Mouse (Mus musculus) ES-Bruce4 (cell line): ENCODE measurements at regions not wholly inside any gene's neighbourhood (a gene's known extent, or its start where the extent isn't known, plus 50 kb on each side); places are given as distances from the start of the nearest gene placed in this dataset.

Source experiments
- H3K27ac ChIP-seq: 2 replicates; pipeline ENCODE4 v1.5.1; 2012; ENCODE audit warnings: low read length, inconsistent platforms; ENCODE audit not compliant: insufficient read depth
- H3K27me3 ChIP-seq: 2 replicates; pipeline ENCODE4 v1.6.1; 2012; ENCODE audit warnings: mild to moderate bottlenecking, low read length, inconsistent platforms; ENCODE audit not compliant: control insufficient read depth, poor library complexity, insufficient read depth, severe bottlenecking
- H3K36me3 ChIP-seq: 2 replicates; pipeline ENCODE4 v1.6.1; 2012; ENCODE audit warnings: inconsistent platforms, mild to moderate bottlenecking, low read length, moderate library complexity; ENCODE audit not compliant: control insufficient read depth, poor library complexity, insufficient read depth, severe bottlenecking
- H3K4me1 ChIP-seq: one replicate; pipeline ENCODE4 v1.8.1; 2011; ENCODE audit warnings: low read length; ENCODE audit not compliant: control insufficient read depth, insufficient read depth
- H3K4me3 ChIP-seq: 2 replicates; pipeline ENCODE4 v1.5.1; 2011; ENCODE audit warnings: low read depth, mild to moderate bottlenecking, low read length
- H3K9ac ChIP-seq: 2 replicates; pipeline ENCODE4 v1.6.1; 2012; ENCODE audit warnings: low read depth, mild to moderate bottlenecking, inconsistent platforms; ENCODE audit not compliant: poor library complexity, severe bottlenecking
- H3K9me3 ChIP-seq: replicated peaks from 2 replicates; pipeline ENCODE4 v1.6.1; 2012; ENCODE audit warnings: mild to moderate bottlenecking, low read length, inconsistent platforms; ENCODE audit not compliant: control insufficient read depth, poor library complexity, insufficient read depth, severe bottlenecking
- CTCF ChIP-seq: IDR thresholded peaks from one replicate; pipeline ENCODE4 v1.8.1; 2011; ENCODE audit warnings: low read depth, low read length
- EP300 ChIP-seq: IDR thresholded peaks from 2 replicates; pipeline ENCODE4 v1.6.1; 2011; ENCODE audit warnings: low read depth, low read length; ENCODE audit not compliant: insufficient read depth
- POLR2A ChIP-seq: IDR thresholded peaks from one replicate; pipeline ENCODE4 v1.8.1; 2011; ENCODE audit warnings: low read length; ENCODE audit not compliant: insufficient read depth

- Histone ChIP-seq H3K36me3 (no peaks in the 10 kb centered on the region), H3K9ac (no peak overlapping the region), H3K27ac (no peak overlapping the region), H3K9me3 (no peaks in the 10 kb centered on the region), H3K27me3 (no peaks in the 10 kb centered on the region), H3K4me3 (no peak overlapping the region), H3K4me1 (no peaks in the 10 kb centered on the region)
- TF ChIP-seq EP300 (no peak), POLR2A (no peak), CTCF (peak; percentile 25)
Measured at GRCm38 (mm10) chrX:142534780-142535179, 144.4 kb upstream of the Acsl4 start.

GRCm38 (mm10) chrX:142535540-142535939, 145.2 kb upstream of the Acsl4 start:
- no peak overlapping the region for H3K9ac ChIP-seq
- no peak overlapping the region for H3K27ac ChIP-seq
- no peaks in the 10 kb centered on the region for H3K27me3 ChIP-seq
- H3K4me1 ChIP-seq = no peaks in the 10 kb centered on the region
- no peak for TF ChIP-seq EP300
- no peak for TF ChIP-seq CTCF
- no peak for TF ChIP-seq POLR2A
- H3K36me3 ChIP-seq = no peaks in the 10 kb centered on the region
- H3K9me3 ChIP-seq = no peaks in the 10 kb centered on the region
- no peak overlapping the region for H3K4me3 ChIP-seq

- Histone ChIP-seq H3K9ac (no peak overlapping the region), H3K4me1 (no peaks in the 10 kb centered on the region), H3K36me3 (no peaks in the 10 kb centered on the region), H3K4me3 (no peak overlapping the region), H3K27me3 (no peaks in the 10 kb centered on the region), H3K27ac (no peak overlapping the region), H3K9me3 (no peaks in the 10 kb centered on the region)
- TF ChIP-seq CTCF = no peak
- no peak for TF ChIP-seq POLR2A
- no peak for TF ChIP-seq EP300
Measured at GRCm38 (mm10) chrX:142535954-142536353, 145.3 kb upstream of the Tmem164 start.

- H3K9ac ChIP-seq = no peak overlapping the region
- H3K9me3 ChIP-seq = no peaks in the 10 kb centered on the region
- H3K36me3 ChIP-seq = no peaks in the 10 kb centered on the region
- H3K4me1 ChIP-seq = no peaks in the 10 kb centered on the region
- H3K27me3 ChIP-seq = no peaks in the 10 kb centered on the region
- TF ChIP-seq EP300 (no peak), POLR2A (no peak), CTCF (no peak)
- H3K27ac ChIP-seq = no peak overlapping the region
- no peak overlapping the region for H3K4me3 ChIP-seq
Measured at GRCm38 (mm10) chrX:142537259-142537963, 143.8 kb upstream of the Tmem164 start.

GRCm38 (mm10) chrX:142540264-142540663, 140.9 kb upstream of the Tmem164 start:
- no peak overlapping the region for H3K27ac ChIP-seq
- peak; percentile 64 for TF ChIP-seq CTCF
- no peak for TF ChIP-seq POLR2A
- no peak for TF ChIP-seq EP300
- no peaks in the 10 kb centered on the region; the same call in 1 of the 2 replicates for H3K27me3 ChIP-seq
- no peaks in the 10 kb centered on the region for H3K36me3 ChIP-seq
- H3K4me1 ChIP-seq = no peaks in the 10 kb centered on the region
- H3K9me3 ChIP-seq = no peaks in the 10 kb centered on the region
- H3K4me3 ChIP-seq = no peak overlapping the region
- H3K9ac ChIP-seq = no peak overlapping the region

- H3K27me3 ChIP-seq = no peaks in the 10 kb centered on the region
- H3K27ac ChIP-seq = no peak overlapping the region
- H3K36me3 ChIP-seq = no peaks in the 10 kb centered on the region
- no peak for TF ChIP-seq CTCF
- no peak for TF ChIP-seq EP300
- TF ChIP-seq POLR2A = no peak
- H3K9ac ChIP-seq = no peak overlapping the region
- H3K4me3 ChIP-seq = no peak overlapping the region
- no peaks in the 10 kb centered on the region for H3K4me1 ChIP-seq
- no peaks in the 10 kb centered on the region for H3K9me3 ChIP-seq
Measured at GRCm38 (mm10) chrX:142552196-142552595, 129.0 kb upstream of the Tmem164 start.
